Mouse (Mus musculus) small intestine, adult 2 months (tissue): Measurements from ENCODE around the gene Slc11a2. TPM values are rescaled to one million over a fixed set of nuclear protein-coding genes. Genes with fewer than 3 reads are reported as not detected.
"Not testable (repeated sequence)": the region's sequence is repeated elsewhere in the genome, so short reads cannot be mapped to it uniquely, and the experiment has no call there.

ENCODE experiments used
- H3K27ac ChIP-seq: fragments of 200-500 bp; 2 replicates; pipeline ENCODE4 v1.5.1; 2012; ENCODE audit warnings: low read depth, low read length, control low read depth, inconsistent platforms; ENCODE audit not compliant: insufficient read depth
- H3K27me3 ChIP-seq: fragments of 200-500 bp; 2 replicates; pipeline ENCODE4 v1.6.1; 2012; ENCODE audit warnings: mild to moderate bottlenecking, moderate library complexity, low read length, inconsistent platforms; ENCODE audit not compliant: control insufficient read depth, insufficient read depth
- H3K36me3 ChIP-seq: fragments of 200-500 bp; 2 replicates; pipeline ENCODE4 v1.6.1; 2012; ENCODE audit warnings: mild to moderate bottlenecking, low read length, control low read depth, inconsistent platforms; ENCODE audit not compliant: control insufficient read depth, insufficient read depth
- H3K4me1 ChIP-seq: fragments of 200-500 bp; 2 replicates; pipeline ENCODE4 v1.6.1; 2012; ENCODE audit warnings: low read length, inconsistent platforms, mixed read lengths; ENCODE audit not compliant: control insufficient read depth, insufficient read depth, insufficient read length
- H3K4me3 ChIP-seq: fragments of 200-500 bp; 2 replicates; pipeline ENCODE4 v1.5.1; 2012; ENCODE audit warnings: low read depth, mild to moderate bottlenecking, control low read depth, inconsistent platforms, low read length, moderate library complexity
- CTCF ChIP-seq: fragments of 200-500 bp; IDR thresholded peaks from 2 replicates; pipeline ENCODE4 v1.5.1; 2012; ENCODE audit warnings: low read depth, mild to moderate bottlenecking, control low read depth, inconsistent platforms, low read length, moderate library complexity, mixed read lengths; ENCODE audit not compliant: insufficient replicate concordance, insufficient read length; ENCODE audit errors: extremely low read depth
- POLR2A ChIP-seq: fragments of 200-500 bp; IDR thresholded peaks from 2 replicates; pipeline ENCODE4 v1.6.1; 2012; ENCODE audit warnings: low read depth, mild to moderate bottlenecking, control low read depth, inconsistent platforms, low read length, moderate library complexity
- WGBS: fragments of 180-500 bp; shearing (Covaris S2); methylation state at CpG from one replicate; pipeline ENCODE4 v1.1.7; 2018; 5-methylcytosine and 5-hydroxymethylcytosine counted together
- polyA plus RNA-seq: library from polyadenylated mRNA; depleted of rRNA; stranded (reverse); fragments of >200 nt; gene quantifications from 2 replicates; pipeline ENCODE4 v1.2.3, GENCODE M21; 2012

The Slc11a2 gene
- polyA plus RNA-seq, 1 experiment: 39.4 TPM

- peak overlapping the region; percentile 67 for H3K27ac ChIP-seq
Observed at GRCm38 (mm10) chr15:100422476-100422875, 2.4 kb downstream of the Slc11a2 start.

GRCm38 (mm10) chr15:100421758-100422197 lies 3.1 kb downstream of the Slc11a2 start, which contains the start of gene Gm5475:
Gene Gm5475, plus strand, starts transcription at chr15:100422147.
- peak within 1 kb of the TSS; percentile 90 for H3K4me3 ChIP-seq
- H3K4me1 ChIP-seq: peaks cover 17% of the 10 kb centered on the region
- peak within 1 kb of the TSS; percentile 90 for H3K27ac ChIP-seq
- not testable (repeated sequence) for H3K27me3 ChIP-seq, H3K36me3 ChIP-seq
- 11% methylated on average over 3 of the region's 3 CpGs for WGBS

More at GRCm38 (mm10) chr15:100422476-100422875, 2.4 kb downstream of the Slc11a2 start:
- H3K4me1 ChIP-seq: peaks cover 17% of the 10 kb centered on the region
- no peaks in the 10 kb centered on the region for H3K27me3 ChIP-seq
- TF ChIP-seq CTCF: no peak
- TF ChIP-seq POLR2A: no peak
- 1% methylated on average over 44 of the region's 44 CpGs for WGBS
- H3K36me3 ChIP-seq: 0 out of 2 replicates have a peak, but pooled peaks cover 2% of the 10 kb centered on the region
- H3K4me3 ChIP-seq: peak overlapping the region; percentile 90

DNA sequence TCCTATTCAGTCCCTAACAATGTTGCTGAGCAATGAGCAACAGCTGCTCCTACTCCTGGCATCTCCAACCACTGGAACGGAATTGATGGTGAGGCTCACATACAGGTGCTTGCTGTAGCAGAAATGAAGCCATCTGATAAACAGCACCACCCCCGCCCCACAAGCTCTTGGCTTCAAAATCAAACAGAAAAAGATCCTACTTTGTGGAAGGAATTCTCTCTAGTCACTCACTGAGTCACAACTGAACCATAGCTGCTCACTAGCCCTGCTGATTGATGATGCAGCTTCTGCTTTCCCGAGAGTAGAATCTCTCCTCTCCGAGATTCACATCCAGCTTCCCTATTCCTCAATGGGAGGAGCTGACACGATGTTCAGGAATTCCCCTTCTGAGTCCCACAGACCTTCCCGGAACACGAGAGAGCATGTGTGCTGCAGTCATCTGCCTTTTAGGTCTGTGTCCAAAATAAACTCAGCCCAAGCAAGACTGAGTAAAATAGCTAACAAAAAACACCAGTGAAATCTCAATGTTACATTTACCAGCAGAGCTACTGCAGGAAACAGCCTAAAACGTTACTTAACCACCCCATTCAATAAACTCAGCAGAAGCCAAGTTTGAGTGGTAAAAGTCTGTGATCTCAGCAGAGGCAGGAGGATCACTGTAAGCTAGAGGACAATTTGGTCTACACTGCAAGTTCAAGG lies 3.7 kb downstream of the Slc11a2 start:
- TF ChIP-seq CTCF: no peak
- TF ChIP-seq POLR2A: no peak
- Histone ChIP-seq H3K27me3 (no peaks in the 10 kb centered on the region), H3K4me3 (peak overlapping the region; percentile 37; the same call in 1 of the 2 replicates), H3K36me3 (0 out of 2 replicates have a peak, but pooled peaks cover 4% of the 10 kb centered on the region), H3K27ac (peak overlapping the region; percentile 90), H3K4me1 (peaks cover 19% of the 10 kb centered on the region)
- 6% methylated on average over 8 of the region's 8 CpGs for WGBS

GRCm38 (mm10) chr15:100419901-100420745 lies 4.7 kb downstream of the Slc11a2 start:
- Histone ChIP-seq H3K27ac (peak overlapping the region; percentile 94), H3K27me3 (no peaks in the 10 kb centered on the region), H3K4me1 (peaks cover 20% of the 10 kb centered on the region), H3K4me3 (peak overlapping the region; percentile 19; the same call in 1 of the 2 replicates), H3K36me3 (0 out of 2 replicates have a peak, but pooled peaks cover 4% of the 10 kb centered on the region)
- TF ChIP-seq CTCF: no peak
- TF ChIP-seq POLR2A: no peak
- WGBS: 18% methylated on average over 9 of the region's 9 CpGs

- Histone ChIP-seq H3K4me1 (peaks cover 23% of the 10 kb centered on the region), H3K27me3 (no peaks in the 10 kb centered on the region), H3K4me3 (no peak overlapping the region), H3K27ac (peak overlapping the region; percentile 94; the same call in 1 of the 2 replicates), H3K36me3 (0 out of 2 replicates have a peak, but pooled peaks cover 4% of the 10 kb centered on the region)
- TF ChIP-seq CTCF (no peak), POLR2A (no peak)
- WGBS: 39% methylated on average over 8 of the region's 8 CpGs
Observed at GRCm38 (mm10) chr15:100419311-100419710, 5.6 kb downstream of the Slc11a2 start.

DNA sequence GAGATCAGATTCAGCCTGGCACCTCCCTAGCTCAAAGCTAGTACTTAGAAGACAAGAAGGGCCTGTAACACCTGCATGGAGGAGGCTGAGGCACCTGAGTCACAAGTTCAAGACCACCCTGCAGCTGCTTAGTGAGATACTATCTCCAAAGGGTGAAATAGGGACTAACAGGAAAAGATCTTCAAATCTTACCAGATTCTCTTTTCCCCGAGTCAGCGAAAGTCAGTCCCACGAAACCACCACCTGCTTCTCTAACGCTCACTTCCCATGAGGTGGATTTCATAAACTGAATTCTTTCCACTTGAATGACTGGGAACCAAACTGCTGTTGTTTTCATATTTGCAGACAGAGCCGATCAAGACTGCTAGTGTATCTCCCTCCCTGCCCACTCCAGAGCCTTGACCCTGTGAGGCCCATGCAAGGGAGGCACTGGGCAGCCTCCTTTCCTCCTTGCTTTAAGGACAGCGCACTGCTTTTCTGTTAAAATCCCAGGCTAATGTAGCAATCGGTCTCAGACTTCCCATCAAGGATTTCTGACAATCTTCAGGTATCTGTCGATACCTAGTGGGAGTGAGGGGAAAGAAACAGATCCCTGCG lies 6.9 kb downstream of the Slc11a2 start:
- 0 out of 2 replicates have a peak, but pooled peaks cover 4% of the 10 kb centered on the region for H3K36me3 ChIP-seq
- no peak overlapping the region for H3K27ac ChIP-seq
- TF ChIP-seq CTCF: no peak
- no peak for TF ChIP-seq POLR2A
- peaks cover 23% of the 10 kb centered on the region for H3K4me1 ChIP-seq
- 83% methylated on average over 9 of the region's 9 CpGs for WGBS
- no peaks in the 10 kb centered on the region for H3K27me3 ChIP-seq
- H3K4me3 ChIP-seq: no peak overlapping the region
